Mouse (Mus musculus) adrenal gland, postnatal 10 days (tissue): Measurements from ENCODE around the gene Il3. TPM values are rescaled to one million over a fixed set of nuclear protein-coding genes. Genes with fewer than 3 reads are reported as not detected.
"Not testable (repeated sequence)": the region's sequence is repeated elsewhere in the genome, so short reads cannot be mapped to it uniquely, and the experiment has no call there.

ENCODE experiments used
- DNase-seq: peaks from one replicate; pipeline ENCODE4 v3.0.0; 2021; ENCODE audit warnings: mixed read lengths
- long read RNA-seq, 2 experiments: library from polyadenylated mRNA; stranded (forward); transcript quantifications; one replicate each; pipeline ENCODE4 v2.0.0; 2021
- total RNA-seq, 2 experiments: library from RNA; stranded (reverse); gene quantifications; 2 replicates each; pipeline ENCODE4 v1.2.3; 2021

The Il3 gene
- total RNA-seq = not detected
- long read RNA-seq, experiment 1 = 0 reads
- long read RNA-seq, experiment 2 = 0 reads

- no peak for DNase-seq
Observed at GRCm38 (mm10) chr11:54267177-54267576, at the start of gene Il3. Il3 (minus strand) TSS chr11:54267277.

GRCm38 (mm10) chr11:54315336-54315735 is 48.3 kb upstream of the Il3 start:
- DNase-seq = no peak

- peak; percentile 51 for DNase-seq
Observed at GRCm38 (mm10) chr11:54314740-54315139, 47.7 kb upstream of the Il3 start.

GRCm38 (mm10) chr11:54313391-54314360 is 46.6 kb upstream of the Il3 start:
- no peak for DNase-seq

- no peak for DNase-seq
Observed at GRCm38 (mm10) chr11:54312603-54313002, 45.5 kb upstream of the Il3 start.

GRCm38 (mm10) chr11:54312021-54312420 is 44.9 kb upstream of the Il3 start:
- peak; percentile 64 for DNase-seq

GRCm38 (mm10) chr11:54310588-54310987 is 43.5 kb upstream of the Il3 start:
- DNase-seq = no peak

- peak; percentile 85 for DNase-seq
Observed at GRCm38 (mm10) chr11:54307139-54307816, 40.2 kb upstream of the Il3 start.

- DNase-seq = no peak
Observed at GRCm38 (mm10) chr11:54305331-54305730, 38.3 kb upstream of the Il3 start.

GRCm38 (mm10) chr11:54304471-54304873 is 37.4 kb upstream of the Il3 start:
- DNase-seq = no peak

GRCm38 (mm10) chr11:54303728-54304470 is 36.8 kb upstream of the Il3 start, which contains the start of gene Acsl6:
Acsl6 (plus strand) TSS chr11:54303798.
- DNase-seq = peak; percentile 25

- DNase-seq = peak; percentile 56
Observed at GRCm38 (mm10) chr11:54303076-54303727, 36.1 kb upstream of the Il3 start.

GRCm38 (mm10) chr11:54302606-54303005 is 35.5 kb upstream of the Il3 start:
- no peak for DNase-seq

GRCm38 (mm10) chr11:54301994-54302393 is 34.9 kb upstream of the Il3 start:
- no peak for DNase-seq

- DNase-seq = no peak
Observed at GRCm38 (mm10) chr11:54298777-54299176, 31.7 kb upstream of the Il3 start.

- DNase-seq = not testable (repeated sequence)
Observed at GRCm38 (mm10) chr11:54297471-54297870, 30.4 kb upstream of the Il3 start.

- DNase-seq = no peak
Observed at GRCm38 (mm10) chr11:54296734-54297133, 29.7 kb upstream of the Il3 start.

GRCm38 (mm10) chr11:54295971-54296370 is 28.9 kb upstream of the Il3 start:
- no peak for DNase-seq

GRCm38 (mm10) chr11:54293980-54294807 is 27.1 kb upstream of the Il3 start:
- no peak for DNase-seq

GRCm38 (mm10) chr11:54292163-54292562 is 25.1 kb upstream of the Il3 start:
- no peak for DNase-seq
